Mouse (Mus musculus): Measurements from ENCODE around the gene Alpi. TPM values are rescaled to one million over a fixed set of nuclear protein-coding genes. Genes with fewer than 3 reads are reported as not detected.

The Alpi gene
- not detected for polyA plus RNA-seq (2017; shearing (Covaris generic))

GRCm38 (mm10) chr1:87101411-87101810 lies at the start of gene Alpi:
Gene Alpi, minus strand, starts transcription at chr1:87101606.

DNA sequence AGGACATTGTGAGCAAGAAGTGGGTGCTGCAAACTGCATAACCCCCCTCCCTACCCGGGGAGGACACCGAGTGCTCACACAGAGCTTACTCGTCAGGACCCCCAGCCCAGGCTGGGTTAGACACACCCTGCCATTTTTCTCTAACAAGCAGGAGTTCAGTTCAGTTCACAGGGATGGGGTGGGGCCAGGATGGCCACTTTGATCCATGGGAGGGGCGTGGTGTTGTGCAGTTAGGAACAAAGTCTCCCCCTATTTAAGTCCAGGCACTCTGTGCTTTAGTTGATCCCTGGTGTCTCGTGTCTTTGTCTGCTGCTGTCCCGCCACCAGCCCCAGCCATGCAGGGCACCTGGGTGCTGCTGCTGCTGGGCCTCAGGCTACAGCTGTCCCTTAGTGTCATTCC lies 23.3 kb upstream of the Alpi start, which contains the start of gene Akp3:
TSS of gene Akp3 (plus strand) at position 301 of the 400 bp plus-strand sequence.

GRCm38 (mm10) chr1:87089828-87090227 lies 11.6 kb downstream of the Alpi start, which contains the start of gene Alppl2:
Gene Alppl2, minus strand, starts transcription at chr1:87089928.

Other genes with a start within 250 kb of the Alpi start
- not detected for gene Alppl2, start 11.7 kb downstream of the Alpi start, polyA plus RNA-seq (2017; shearing (Covaris generic))
- gene Akp3, start 23.4 kb upstream of the Alpi start, polyA plus RNA-seq (2017; shearing (Covaris generic)) = not detected
- gene Ecel1, start 54.9 kb upstream of the Alpi start, polyA plus RNA-seq (2017; shearing (Covaris generic)) = under 1 TPM; 0.16 to 0.38 TPM
- not detected for gene Prss56, start 81.7 kb upstream of the Alpi start, polyA plus RNA-seq (2017; shearing (Covaris generic))
- not detected for gene Chrnd, start 89.0 kb upstream of the Alpi start, polyA plus RNA-seq (2017; shearing (Covaris generic))
- gene Chrng, start 103.1 kb upstream of the Alpi start, polyA plus RNA-seq (2017; shearing (Covaris generic)) = not detected
- gene Eif4e2, start 112.3 kb upstream of the Alpi start, polyA plus RNA-seq (2017; shearing (Covaris generic)) = 100 to 1,000 TPM; 155 to 157 TPM
- gene Efhd1, start 162.8 kb upstream of the Alpi start, polyA plus RNA-seq (2017; shearing (Covaris generic)) = under 1 TPM in 1 of 2 experiments, not detected in 1; 0.21 TPM
- gene Gigyf2, start 225.4 kb upstream of the Alpi start, polyA plus RNA-seq (2017; shearing (Covaris generic)) = 10 to 100 TPM; 56.4 to 64.0 TPM

All from activated CD4-positive, CD25-positive, alpha-beta regulatory T cell (primary cell).